Mouse (Mus musculus): Measurements from ENCODE around the gene Cpne5. TPM values are rescaled to one million over a fixed set of nuclear protein-coding genes. Genes with fewer than 3 reads are reported as not detected.

The Cpne5 gene
- total RNA-seq, 2 experiments from 2014 or later, result 34.0 to 36.3 TPM

DNA sequence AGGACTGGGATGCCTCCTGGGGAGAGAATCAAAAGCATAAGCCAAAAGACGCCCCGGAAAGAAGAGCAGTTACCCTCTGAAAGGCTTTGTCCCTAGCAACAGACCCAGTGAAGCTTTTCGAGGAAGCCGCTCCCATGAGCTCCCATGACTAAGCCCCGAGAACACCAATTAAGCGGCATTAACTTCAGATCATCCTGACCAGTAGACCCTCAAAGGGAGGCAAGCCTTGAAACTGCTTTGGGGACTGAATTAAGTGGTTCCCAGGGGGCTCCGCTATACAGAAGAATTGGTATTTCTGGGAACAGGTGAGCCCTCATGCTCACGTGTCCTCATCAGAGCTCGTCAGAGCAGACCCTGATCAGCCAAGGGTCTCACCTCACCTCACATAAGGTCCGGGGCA, 23.3 kb downstream of the Cpne5 start:
- no peak for TF ChIP-seq CTCF (conservative IDR thresholded peaks at IDR 0.05)
- no peak overlapping the region for H3K4me3 ChIP-seq
- no peak for DNase-seq (ENCODE audit: low spot score in 2 of 2)
- H3K27ac ChIP-seq, result no peak overlapping the region

DNA sequence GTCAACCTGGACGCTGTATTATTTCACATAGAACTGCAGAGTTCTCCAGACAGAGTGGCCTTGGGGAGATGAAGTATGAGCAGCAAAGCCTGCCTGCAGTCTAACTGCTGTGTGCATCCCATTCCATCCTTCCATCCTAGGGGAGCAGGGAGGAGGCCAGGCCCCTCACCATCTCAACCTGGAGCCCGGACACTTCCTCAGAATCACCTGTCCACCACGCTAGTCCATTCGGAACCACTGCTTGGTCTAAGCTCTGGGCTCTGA, 23.8 kb downstream of the Cpne5 start:
- no peak overlapping the region for H3K4me3 ChIP-seq
- no peak overlapping the region for H3K27ac ChIP-seq
- TF ChIP-seq CTCF (conservative IDR thresholded peaks at IDR 0.05), result no peak
- DNase-seq (ENCODE audit: low spot score in 2 of 2), result no peak

DNA sequence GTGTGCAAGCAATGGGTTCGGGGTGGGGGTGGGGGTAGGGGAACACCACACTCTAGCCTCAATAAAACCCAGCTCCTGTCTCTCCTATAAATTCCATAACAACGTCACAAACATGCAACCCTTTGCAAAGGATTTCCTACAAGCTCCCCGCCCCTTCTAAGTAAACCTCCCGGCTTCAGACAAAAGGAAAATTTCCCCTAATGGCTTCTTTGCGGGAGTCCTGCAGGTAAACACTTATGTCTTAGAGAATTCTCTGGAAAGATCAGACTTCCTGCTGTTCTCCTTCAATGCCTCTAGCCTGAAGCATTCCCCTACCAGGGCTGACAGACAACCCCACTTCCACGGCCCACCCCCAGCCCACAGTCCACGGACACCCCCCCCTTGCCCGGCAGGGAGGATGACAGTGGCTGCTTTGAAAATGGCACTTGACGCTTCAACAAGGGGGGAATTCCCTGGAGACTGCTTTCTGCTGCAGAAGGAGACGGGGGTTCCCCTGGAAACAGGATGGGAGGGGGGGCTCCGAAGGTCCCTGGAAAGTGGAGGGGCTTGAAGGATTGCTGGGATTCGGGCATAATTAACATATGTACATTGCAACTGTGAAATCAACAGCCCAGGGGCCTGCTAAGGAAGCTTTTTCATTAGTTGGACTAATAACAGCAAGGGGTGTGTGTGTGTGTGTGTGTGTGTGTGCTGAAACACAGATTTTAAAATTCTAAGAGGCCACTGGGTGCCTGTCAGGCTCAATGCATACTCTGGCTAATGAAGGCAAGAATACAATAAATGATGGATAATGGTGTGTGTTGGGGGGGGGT, 24.4 kb downstream of the Cpne5 start:
- Histone ChIP-seq H3K27ac (no peak overlapping the region), H3K4me3 (no peak overlapping the region)
- no peak for TF ChIP-seq CTCF (conservative IDR thresholded peaks at IDR 0.05)
- DNase-seq (ENCODE audit: low spot score in 2 of 2), result no peak

DNA sequence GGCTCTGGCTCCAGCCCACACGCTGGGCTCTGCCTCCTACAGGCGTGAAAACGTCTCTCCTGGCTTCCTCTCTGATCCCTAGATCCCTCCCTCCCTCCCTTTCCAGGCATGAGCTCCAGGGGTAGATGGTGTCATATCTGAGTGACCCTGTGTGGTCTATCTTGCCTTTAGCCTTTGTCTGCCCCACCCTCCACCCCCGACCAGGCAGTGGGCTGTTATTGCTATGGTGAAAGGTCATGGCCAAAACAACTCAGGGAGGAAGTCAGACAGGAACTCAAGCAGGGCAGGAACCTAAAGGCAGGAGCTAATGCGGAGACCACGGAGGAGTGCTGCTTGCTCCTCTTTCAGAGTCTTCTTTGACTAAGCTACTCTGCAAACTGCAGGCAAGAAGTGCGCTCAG, 26.1 kb downstream of the Cpne5 start:
- H3K27ac ChIP-seq, result no peak overlapping the region
- no peak overlapping the region for H3K4me3 ChIP-seq
- TF ChIP-seq CTCF (conservative IDR thresholded peaks at IDR 0.05), result no peak
- no peak for DNase-seq (ENCODE audit: low spot score in 2 of 2)

DNA sequence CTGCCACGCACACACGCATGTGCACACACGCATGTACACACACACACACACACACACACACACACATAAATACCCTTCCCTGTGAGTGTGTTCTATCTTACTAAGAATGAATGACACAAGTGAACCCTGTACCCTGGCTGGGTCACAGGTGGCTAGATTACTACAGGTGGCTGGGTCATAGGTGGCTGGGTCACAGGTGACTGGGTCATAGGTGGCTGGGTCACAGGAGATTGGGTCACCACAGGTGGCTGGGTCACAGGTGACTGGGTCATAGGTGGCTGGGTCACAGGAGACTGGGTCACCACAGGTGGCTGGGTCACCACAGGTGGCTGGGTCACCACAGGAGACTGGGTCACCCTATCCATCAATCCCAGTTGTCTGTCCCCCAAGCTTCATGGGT, 27.9 kb downstream of the Cpne5 start:
- Histone ChIP-seq H3K27ac (no peak overlapping the region), H3K4me3 (no peak overlapping the region)
- TF ChIP-seq CTCF (conservative IDR thresholded peaks at IDR 0.05), result no peak
- DNase-seq (ENCODE audit: low spot score in 2 of 2), result no peak

DNA sequence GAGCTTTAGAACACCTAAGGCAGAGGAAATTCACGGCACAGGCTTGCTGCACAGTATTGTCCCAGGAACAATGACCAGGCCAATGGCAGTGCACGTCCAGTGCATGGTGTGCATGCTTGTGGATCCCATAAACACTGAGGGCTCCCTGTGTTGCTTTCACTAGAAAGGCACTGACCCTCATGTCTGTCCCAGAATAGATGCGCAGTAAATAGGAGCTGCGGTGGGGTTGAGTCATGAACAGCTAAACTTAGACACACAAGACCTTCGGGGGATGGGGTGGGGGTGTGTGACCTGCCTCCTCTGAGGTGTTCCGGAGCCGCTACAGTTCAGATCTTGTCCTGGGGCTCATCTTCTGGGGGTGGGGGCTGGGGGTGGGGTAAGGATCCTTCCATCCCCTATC, 31.9 kb downstream of the Cpne5 start:
- TF ChIP-seq CTCF (conservative IDR thresholded peaks at IDR 0.05), result no peak
- no peak overlapping the region for H3K4me3 ChIP-seq
- DNase-seq (ENCODE audit: low spot score in 2 of 2), result no peak
- no peak overlapping the region for H3K27ac ChIP-seq

DNA sequence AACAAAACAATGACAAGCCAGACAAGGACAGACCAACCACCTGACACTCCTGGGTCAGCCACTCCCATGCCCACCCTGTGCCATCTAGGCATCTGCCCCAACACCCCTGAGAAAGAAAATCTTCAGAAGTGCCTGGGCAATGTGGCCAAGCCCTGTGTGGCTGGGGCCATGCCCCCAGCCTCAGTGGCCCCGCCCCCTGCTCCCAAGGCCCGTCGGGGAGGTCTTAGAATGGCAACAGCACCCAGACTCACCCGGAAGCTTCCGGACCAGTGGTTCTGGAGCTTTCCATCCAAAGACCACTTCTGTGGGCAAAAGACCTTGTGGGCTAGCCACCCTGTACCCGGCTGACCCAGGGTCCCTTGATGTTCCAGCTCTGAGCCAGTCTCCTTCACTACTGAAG, 35.4 kb downstream of the Cpne5 start:
- Histone ChIP-seq H3K4me3 (no peak overlapping the region), H3K27ac (no peak overlapping the region)
- no peak for DNase-seq (ENCODE audit: low spot score in 2 of 2)
- TF ChIP-seq CTCF (conservative IDR thresholded peaks at IDR 0.05), result no peak

DNA sequence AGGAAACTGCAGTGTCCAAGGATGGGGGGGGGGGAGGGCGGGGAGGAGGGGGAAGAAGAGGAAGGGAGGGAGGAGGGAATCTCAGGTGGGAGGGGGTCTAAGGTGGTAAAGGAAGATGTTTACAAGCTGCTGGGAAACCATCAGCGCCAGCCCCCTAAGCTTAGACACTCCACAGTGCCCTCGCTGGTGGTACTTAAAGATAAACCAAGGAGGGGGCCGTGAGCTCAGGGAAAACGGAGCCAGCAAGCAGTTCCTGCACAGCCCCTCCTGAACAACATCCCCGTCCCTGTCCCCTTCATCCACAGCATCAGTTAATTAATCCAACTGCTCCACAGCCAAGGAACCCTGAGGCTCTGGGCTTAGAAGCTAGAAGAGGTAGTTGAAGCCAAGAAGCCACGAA, 38.1 kb downstream of the Cpne5 start:
- Histone ChIP-seq H3K27ac (peak overlapping the region; percentile 5; the same call in 1 of the 2 replicates), H3K4me3 (no peak overlapping the region)
- no peak for DNase-seq (ENCODE audit: low spot score in 2 of 2)
- no peak for TF ChIP-seq CTCF (conservative IDR thresholded peaks at IDR 0.05)

DNA sequence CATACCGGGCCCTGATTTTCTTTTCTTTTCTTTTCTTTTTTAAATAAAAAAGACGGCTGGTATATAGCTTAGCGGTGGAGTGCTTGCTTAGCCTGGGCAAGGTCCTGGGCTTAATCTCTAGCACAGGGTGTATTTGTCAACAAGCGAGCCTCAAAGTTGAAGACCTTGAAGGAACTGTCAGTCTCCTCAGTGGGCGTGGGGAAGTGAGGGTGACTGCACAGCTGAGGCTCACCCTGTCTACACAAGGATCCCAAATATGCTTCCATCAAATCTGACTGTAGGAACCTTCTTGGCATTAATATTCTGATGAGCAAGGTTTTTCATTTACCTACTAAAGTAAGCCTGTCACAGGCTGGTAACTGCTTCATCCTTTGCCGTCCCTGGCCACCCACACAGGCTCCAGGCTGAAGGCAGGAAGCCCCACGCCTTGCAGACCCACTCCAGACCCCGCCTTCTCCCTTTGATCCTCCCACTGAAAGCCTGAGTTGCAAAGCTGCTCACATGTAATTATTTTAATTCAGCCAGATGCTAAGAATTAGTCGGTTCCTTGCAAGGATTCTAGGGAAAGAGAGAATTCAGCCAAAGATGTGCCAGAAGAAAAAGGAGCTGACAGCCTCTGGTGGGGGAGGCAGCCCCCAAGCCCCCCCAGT, 38.7 kb downstream of the Cpne5 start:
- DNase-seq (ENCODE audit: low spot score in 2 of 2), result peak; percentile 14 to 56
- TF ChIP-seq CTCF (conservative IDR thresholded peaks at IDR 0.05), result no peak
- Histone ChIP-seq H3K4me3 (no peak overlapping the region), H3K27ac (peak overlapping the region; percentile 71)

DNA sequence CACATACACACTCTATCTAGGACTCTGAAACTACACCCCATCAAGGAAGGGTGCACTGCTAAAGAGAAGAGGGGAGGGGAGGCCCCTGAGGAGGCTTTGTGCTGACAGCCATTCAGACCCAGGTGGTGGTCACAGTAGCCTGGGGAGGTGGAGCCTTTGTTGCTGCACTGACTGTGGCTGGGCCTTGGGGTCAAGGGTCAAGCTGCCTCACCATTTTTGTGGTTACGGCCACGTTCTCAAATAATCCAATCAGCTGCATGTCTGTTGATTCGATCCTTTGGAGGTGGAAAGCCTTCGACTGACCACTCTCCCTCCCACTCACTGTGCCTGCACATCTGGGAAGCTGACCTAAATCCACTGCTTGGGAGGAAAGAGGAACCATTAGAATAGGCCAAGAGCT, 42.4 kb downstream of the Cpne5 start:
- no peak overlapping the region for H3K4me3 ChIP-seq
- no peak for DNase-seq (ENCODE audit: low spot score in 2 of 2)
- no peak overlapping the region for H3K27ac ChIP-seq
- TF ChIP-seq CTCF (conservative IDR thresholded peaks at IDR 0.05), result no peak

DNA sequence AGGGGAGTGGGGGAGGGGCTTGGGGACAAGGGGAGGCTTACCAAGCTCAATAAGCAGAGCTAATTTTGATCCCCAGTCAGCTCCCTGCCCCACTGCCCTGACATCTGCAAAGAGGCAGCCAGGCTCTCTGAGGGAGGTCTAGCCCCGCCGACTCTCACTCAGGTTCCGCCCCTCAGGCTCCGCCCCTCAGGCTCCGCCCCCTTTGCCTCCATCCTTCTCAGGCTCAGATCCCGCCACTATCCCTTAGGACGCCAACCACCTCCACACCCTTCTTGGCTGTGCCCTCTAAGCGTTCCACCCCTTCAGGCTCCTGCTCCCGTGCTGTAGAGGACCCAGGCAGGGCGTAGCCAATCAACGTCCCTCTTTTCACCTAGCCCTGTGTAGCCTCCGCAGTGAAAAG, 49.0 kb downstream of the Cpne5 start:
- TF ChIP-seq CTCF (conservative IDR thresholded peaks at IDR 0.05), result no peak
- Histone ChIP-seq H3K27ac (no peak overlapping the region), H3K4me3 (no peak overlapping the region)
- no peak for DNase-seq (ENCODE audit: low spot score in 2 of 2)

DNA sequence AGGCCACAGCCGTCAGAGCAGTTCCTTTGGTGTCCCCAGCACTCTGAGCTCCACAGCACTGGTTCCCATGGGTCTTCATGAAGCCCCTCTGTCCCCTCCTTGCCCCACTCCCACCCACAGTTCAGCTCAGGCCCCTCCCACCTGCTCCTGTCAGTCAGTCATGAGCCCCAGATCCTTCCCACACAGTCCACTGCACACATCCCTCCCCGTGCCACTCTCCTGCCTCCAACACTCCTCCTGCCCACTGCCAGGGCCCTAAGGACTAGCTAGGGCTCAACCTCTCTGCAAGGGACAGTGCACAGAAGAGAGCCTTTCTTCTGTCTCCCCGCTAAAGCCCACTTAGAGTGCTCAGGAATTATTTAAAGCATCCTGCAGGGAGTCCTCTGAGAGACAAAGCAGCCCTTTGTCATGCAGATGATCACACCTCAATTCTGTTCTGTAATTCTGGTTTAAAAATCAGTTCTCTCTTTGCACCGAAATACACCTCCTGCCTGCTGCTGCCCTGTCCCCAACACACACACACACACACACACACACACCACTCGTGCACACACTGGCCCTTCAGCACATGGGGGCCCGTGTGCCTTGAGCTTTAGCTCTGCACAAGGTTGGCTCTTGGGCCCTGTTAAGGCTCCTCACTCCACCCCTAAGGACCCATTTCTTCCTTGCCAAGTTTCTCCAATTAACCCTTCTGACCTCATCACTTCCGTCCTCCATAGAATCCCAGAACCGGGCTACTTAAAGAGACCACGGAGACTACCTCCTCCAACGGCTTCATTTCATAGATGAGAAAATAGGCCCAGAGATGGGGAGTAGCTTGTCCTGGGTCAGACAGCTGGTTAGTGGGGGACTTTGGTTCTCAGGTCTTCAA, 50.7 kb downstream of the Cpne5 start:
- no peak for DNase-seq (ENCODE audit: low spot score in 2 of 2)
- TF ChIP-seq CTCF (conservative IDR thresholded peaks at IDR 0.05), result no peak
- Histone ChIP-seq H3K4me3 (no peak overlapping the region), H3K27ac (no peak overlapping the region)

DNA sequence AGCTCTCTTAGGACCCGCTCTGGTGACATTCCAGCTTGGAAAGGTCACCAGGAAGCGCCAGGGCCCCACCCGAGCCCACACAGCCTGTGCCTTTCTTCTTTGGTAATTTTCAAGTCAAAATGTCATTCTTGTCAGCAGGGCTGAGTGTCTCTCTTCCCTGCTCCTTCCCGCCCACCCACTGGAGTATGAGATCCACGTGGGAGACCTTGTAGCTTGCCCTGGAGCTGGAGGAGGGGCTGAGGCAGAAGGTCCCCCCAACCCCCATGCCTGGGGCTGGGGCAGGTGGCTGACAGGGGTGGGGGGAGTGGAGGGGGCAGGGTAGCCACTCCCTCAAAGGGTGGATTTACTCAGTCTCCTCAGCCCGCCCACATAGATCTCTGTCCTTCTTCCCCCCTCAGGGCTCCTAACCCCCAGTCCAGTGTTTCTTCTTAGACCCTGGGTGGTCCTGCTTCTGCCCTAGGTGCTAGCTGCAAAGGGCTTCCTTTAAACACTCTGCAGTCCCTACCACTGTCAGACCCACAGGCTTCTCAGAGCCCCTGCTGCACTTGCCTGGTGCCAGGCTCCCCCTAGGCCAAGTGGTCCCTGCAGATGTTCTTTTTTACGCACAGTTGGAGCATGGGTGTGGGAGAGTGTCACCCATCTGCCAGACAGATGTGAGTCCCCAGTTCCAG, 52.5 kb downstream of the Cpne5 start:
- DNase-seq (ENCODE audit: low spot score in 2 of 2), result no peak
- TF ChIP-seq CTCF (conservative IDR thresholded peaks at IDR 0.05), result no peak
- Histone ChIP-seq H3K4me3 (no peak overlapping the region), H3K27ac (no peak overlapping the region)
